Mouse (Mus musculus) ES-E14 (cell line): Measurements from ENCODE around the gene Neurl4.

Source experiments
- HCFC1 ChIP-seq: IDR thresholded peaks from 2 replicates; pipeline ENCODE4 v1.6.1; 2012; ENCODE audit warnings: low read length, inconsistent platforms, borderline replicate concordance; ENCODE audit not compliant: insufficient read depth
- ZC3H11A ChIP-seq: IDR thresholded peaks from 2 replicates; pipeline ENCODE4 v1.6.1; 2012; ENCODE audit warnings: low read depth, mild to moderate bottlenecking, inconsistent platforms, low read length, borderline replicate concordance
- ZNF384 ChIP-seq: IDR thresholded peaks from 2 replicates; pipeline ENCODE4 v1.6.1; 2012; ENCODE audit warnings: low read depth, low read length, inconsistent platforms

- no peak for TF ChIP-seq HCFC1
- TF ChIP-seq ZNF384 = no peak
- TF ChIP-seq ZC3H11A = no peak
These were observed 19.8 kb upstream of the Neurl4 start, which contains the start of gene Kctd11 for GRCm38 (mm10) chr11:69880853-69881603.
